ENCODE assay signal across 16 mouse cellular contexts in genomic region chr15:51637570-51637969, GRCm38 (mm10).
"Had no signal": no experiment of that assay in that cellular context is flagged by ENCODE, and none has a peak within 500 bp of the region (broad histone marks: within the 10 kb centered on the region; RNA-seq: fewer than 3 reads in every experiment).

No protein-coding gene starts in this region.

- H3K4me1 ChIP-seq: stomach, embryonic 15.5 days had no signal

- H3K4me3 ChIP-seq: neural tube, embryonic 13.5 days; neural tube, embryonic 15.5 days; stomach, embryonic 15.5 days had no signal

- DNase-seq: retina, postnatal 1 day; right cerebral cortex, adult 18-20 months; right cerebral cortex, postnatal 14 days; right cerebral cortex, postnatal 25 days; right cerebral cortex, postnatal 4 days; spleen, adult 18-20 months; thymus, adult 18-20 months; thymus, adult 2 months; thymus, postnatal 14 days; thymus, postnatal 25 days; thymus, postnatal 36 days; thymus, postnatal 4 days had no signal

- H3K27me3 ChIP-seq: neural tube, embryonic 13.5 days; neural tube, embryonic 15.5 days; stomach, embryonic 15.5 days had no signal

- H3K27ac ChIP-seq: neural tube, embryonic 13.5 days; neural tube, embryonic 15.5 days; stomach, embryonic 15.5 days; stomach, postnatal 0 days had no signal

- H3K4me2 ChIP-seq: neural tube, embryonic 13.5 days; neural tube, embryonic 15.5 days; stomach, embryonic 15.5 days had no signal

- H3K9ac ChIP-seq: neural tube, embryonic 13.5 days; neural tube, embryonic 15.5 days; stomach, embryonic 15.5 days had no signal

- H3K9me3 ChIP-seq: neural tube, embryonic 13.5 days; neural tube, embryonic 15.5 days; stomach, embryonic 15.5 days had no signal

- H3K36me3 ChIP-seq: neural tube, embryonic 13.5 days; neural tube, embryonic 15.5 days; stomach, embryonic 15.5 days had no signal
